Mouse (Mus musculus) c-Kit-positive CD71-negative TER-119-negative erythroid progenitor cells, embryonic 14.5 days (primary cell): ENCODE results near the gene Olfr351.

Experiments
- DNase-seq: peaks from one replicate; pipeline ENCODE4 v3.0.0-alpha.2; 2013; ENCODE audit warnings: low read depth

Olfr351 gene

DNA sequence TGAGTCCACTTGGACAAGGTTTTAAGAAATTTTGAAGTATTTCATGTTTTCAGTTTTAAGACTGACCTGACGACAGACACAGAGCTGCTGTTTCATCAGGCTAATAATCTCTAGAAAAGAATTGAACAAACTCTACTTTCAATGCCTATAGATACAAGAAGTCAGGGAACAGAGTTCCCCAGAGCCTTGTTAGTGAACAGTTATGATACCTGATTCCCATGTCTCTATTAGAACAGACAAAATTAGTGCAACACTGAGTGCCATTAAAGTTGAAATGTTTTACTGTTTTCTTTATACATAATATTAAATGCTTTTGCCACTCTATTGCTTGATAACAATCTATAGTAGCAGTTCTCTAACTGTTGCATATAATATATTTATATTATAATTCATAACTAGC lies at the start of gene Olfr351:
TSS of gene Olfr351 (minus strand) at position 101 of the 400 bp plus-strand sequence.
- no peak for DNase-seq

DNA sequence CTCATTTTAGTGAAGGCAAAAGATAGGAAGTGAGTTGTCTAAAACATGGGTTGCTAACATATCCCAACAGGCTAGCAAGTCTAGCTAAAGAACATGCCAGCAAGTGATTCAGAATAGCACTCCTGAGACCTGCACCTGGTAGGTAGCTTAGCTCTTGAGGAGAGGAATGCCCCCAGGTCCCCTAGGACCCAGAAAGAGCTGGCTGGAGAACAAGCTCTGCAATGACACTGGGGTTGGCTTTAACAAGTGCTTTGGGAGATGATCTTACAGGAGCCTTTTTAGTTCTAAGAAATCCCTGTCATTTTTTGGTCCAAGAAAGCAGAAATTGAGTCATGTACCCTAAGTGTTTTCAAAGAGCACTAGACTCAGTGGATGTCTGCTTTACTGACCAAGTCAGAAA lies 42.9 kb upstream of the Olfr351 start, which contains the start of gene Olfr354:
TSS of gene Olfr354 (plus strand) at position 301 of the 400 bp plus-strand sequence.
- DNase-seq: no peak

DNA sequence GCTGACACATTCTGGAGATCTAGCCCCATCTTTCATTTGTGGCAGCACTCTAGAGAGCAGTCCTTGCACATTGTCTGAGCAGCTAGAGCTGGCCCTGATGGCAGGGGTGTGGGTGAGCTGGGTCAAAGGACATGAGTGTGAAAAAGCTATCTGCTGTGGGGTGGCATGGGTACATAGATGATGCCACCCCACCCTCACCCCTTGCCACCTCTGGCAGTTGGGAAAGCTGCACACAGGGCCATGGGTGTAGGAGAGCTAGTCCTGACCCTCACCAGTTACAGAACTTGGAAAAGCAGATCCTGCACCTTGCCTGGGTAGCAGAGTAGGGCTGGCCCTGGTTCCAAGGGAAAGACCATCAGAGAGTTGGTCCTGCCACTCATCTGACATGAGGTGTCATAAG lies 34.7 kb upstream of the Olfr351 start:
- DNase-seq: no peak

DNA sequence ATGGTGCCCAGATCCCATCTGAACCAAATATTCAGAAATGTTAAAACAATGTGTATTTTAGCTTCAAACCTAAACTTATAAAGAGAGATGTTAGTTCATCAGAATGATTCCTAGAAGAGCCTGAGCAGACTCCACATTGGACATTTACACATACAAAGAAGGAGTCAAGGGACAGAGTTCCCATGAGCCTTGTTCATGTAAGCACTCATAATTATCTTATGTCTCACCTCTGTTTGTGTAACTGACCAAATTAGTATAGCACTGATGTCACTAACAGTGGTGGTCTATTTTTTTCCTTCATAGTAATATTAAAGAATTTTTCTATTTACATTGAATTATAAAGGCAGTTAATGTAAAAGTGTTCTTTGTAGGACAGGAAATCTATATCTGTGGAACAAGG lies 30.4 kb upstream of the Olfr351 start, which contains the start of gene Olfr353:
TSS of gene Olfr353 (minus strand) at position 101 of the 400 bp plus-strand sequence.
- no peak for DNase-seq

DNA sequence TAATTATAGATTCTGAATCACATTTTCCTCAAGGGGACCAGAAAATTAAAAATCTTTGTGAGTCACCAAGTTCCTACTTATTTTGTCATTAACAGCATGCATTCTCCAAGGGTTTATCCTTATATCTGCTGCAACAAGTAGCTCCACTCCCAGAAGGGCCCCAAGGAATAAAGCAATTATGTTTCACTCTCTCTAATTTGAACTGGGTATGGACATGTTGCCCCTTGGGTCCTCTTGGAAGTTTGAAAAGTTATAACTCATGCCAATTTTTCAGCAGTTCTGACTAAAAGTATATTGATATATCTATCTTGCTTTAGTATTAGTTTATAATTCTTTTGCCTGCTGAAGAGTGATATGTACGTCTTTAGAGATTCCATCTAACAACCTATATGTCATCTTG lies 5.7 kb upstream of the Olfr351 start, which contains the start of gene Olfr352:
TSS of gene Olfr352 (plus strand) at position 301 of the 400 bp plus-strand sequence.
- no peak for DNase-seq

DNA sequence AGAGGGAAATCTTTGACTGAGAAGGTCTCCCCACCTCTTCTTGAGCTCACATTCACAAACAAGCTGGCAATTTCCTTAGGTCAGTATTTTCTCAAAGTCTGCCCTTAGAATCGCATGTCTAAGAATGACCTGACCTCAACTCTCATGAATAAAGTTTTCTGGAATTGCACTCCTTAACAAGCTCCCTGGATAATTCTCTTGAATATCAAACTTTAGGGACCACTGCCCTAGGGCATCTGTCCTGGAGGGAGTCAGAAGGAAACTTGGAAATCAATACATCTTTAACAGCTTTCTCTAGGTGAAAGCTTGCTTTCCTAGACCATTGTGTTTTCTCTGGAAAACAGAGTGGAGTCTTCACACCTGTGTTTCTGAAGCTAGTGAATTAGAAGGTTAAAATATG lies 16.4 kb downstream of the Olfr351 start, which contains the start of gene Olfr350:
TSS of gene Olfr350 (plus strand) at position 301 of the 400 bp plus-strand sequence.
- DNase-seq: no peak

DNA sequence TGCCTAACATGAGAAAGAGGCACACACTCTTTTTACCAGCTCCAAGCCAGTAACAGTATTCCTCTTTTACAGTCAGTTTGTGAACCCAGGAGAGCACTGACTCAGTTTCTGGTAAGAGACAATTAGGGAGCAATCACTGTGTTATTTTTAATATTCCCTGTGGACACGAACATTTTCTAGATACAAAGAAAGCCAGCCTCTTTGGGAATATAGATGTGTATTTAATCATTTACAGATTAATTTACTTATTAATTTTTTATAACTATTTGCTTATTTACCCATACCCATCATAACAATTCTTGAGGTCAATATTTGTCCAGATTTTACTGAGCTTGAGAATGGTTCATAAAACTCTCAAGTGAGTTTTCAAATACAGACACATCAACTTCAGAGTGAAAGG lies 45.5 kb downstream of the Olfr351 start, which contains the start of gene Olfr3:
TSS of gene Olfr3 (minus strand) at position 101 of the 400 bp plus-strand sequence.
- no peak for DNase-seq
